Mouse (Mus musculus) kidney, adult 2 months (tissue): ENCODE measurements around the gene Map3k9.

ENCODE experiments used
- CTCF ChIP-seq: fragments of 200-500 bp; conservative IDR thresholded peaks from 2 replicates; pipeline ENCODE4 v1.5.1; 2011; ENCODE audit warnings: low read depth, mild to moderate bottlenecking, control low read depth, low read length, moderate library complexity, mixed read lengths; ENCODE audit not compliant: insufficient read depth, insufficient read length
- POLR2A ChIP-seq: fragments of 200-500 bp; IDR thresholded peaks from one replicate; pipeline ENCODE4 v1.6.1; 2011; ENCODE audit warnings: low read depth, low read length, control low read depth

GRCm38 (mm10) chr12:81779831-81780230 is 1.1 kb downstream of the Map3k9 start:
- TF ChIP-seq CTCF (no peak), POLR2A (no peak)
